Mouse (Mus musculus): ENCODE measurements around the gene Tbxas1. TPM values are rescaled to one million over a fixed set of nuclear protein-coding genes. Genes with fewer than 3 reads are reported as not detected.

Tbxas1 gene
- polyA plus RNA-seq, 1 experiment from 2014 or later, result 1.9 TPM

DNA sequence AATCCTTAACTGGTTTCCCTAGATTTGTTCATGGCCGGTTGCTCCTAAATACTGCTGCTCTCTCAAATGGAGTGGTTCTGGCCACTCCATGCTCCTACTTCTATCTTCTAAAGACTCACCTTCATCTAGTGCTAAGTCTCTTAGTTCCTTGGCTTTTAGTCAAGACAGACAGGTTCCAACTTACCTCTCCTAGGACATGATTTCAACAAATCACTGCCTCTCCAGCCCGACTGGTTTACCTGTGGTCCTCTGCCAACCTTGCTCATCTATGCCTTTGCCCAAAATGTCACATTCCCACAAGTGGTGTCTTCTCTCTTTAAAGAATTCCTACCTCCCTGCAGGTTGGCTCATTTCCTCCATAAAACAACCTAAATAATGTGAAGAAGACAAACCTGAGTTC is 2.5 kb downstream of the Tbxas1 start:
- 0 out of 2 replicates have a peak, but pooled peaks cover 5% of the 10 kb centered on the region for H3K27me3 ChIP-seq
- no peak overlapping the region for H3K27ac ChIP-seq
- peaks cover 24% of the 10 kb centered on the region for H3K4me1 ChIP-seq
- WGBS, result 83% methylated on average over 2 of the region's 2 CpGs
- H3K36me3 ChIP-seq, result no peaks in the 10 kb centered on the region
- H3K9ac ChIP-seq, result no peak overlapping the region
- ATAC-seq (ENCODE audit: low FRiP score, low read depth), result no peak
- H3K4me2 ChIP-seq (replicated peaks), result no peak overlapping the region
- no peak overlapping the region for H3K4me3 ChIP-seq
- no peaks in the 10 kb centered on the region for H3K9me3 ChIP-seq

- H3K36me3 ChIP-seq, result no peaks in the 10 kb centered on the region
- H3K9me3 ChIP-seq, result no peaks in the 10 kb centered on the region
- 67% methylated on average over 2 of the region's 2 CpGs for WGBS
- no peak overlapping the region for H3K4me2 ChIP-seq (replicated peaks)
- no peak for ATAC-seq (ENCODE audit: low FRiP score, low read depth)
- no peak overlapping the region for H3K4me3 ChIP-seq
- no peak overlapping the region for H3K9ac ChIP-seq
- no peak overlapping the region for H3K27ac ChIP-seq
- H3K27me3 ChIP-seq, result 0 out of 2 replicates have a peak, but pooled peaks cover 5% of the 10 kb centered on the region
- H3K4me1 ChIP-seq, result peaks cover 22% of the 10 kb centered on the region
Observed at GRCm38 (mm10) chr6:38881468-38881867, 6.3 kb downstream of the Tbxas1 start.

- no peak overlapping the region for H3K27ac ChIP-seq
- H3K4me2 ChIP-seq (replicated peaks), result no peak overlapping the region
- WGBS, result 54% methylated on average over 6 of the region's 6 CpGs
- peaks cover 21% of the 10 kb centered on the region for H3K4me1 ChIP-seq
- no peaks in the 10 kb centered on the region for H3K9me3 ChIP-seq
- no peak for ATAC-seq (ENCODE audit: low FRiP score, low read depth)
- H3K4me3 ChIP-seq, result no peak overlapping the region
- H3K27me3 ChIP-seq, result 0 out of 2 replicates have a peak, but pooled peaks cover 5% of the 10 kb centered on the region
- H3K36me3 ChIP-seq, result no peaks in the 10 kb centered on the region
- H3K9ac ChIP-seq, result no peak overlapping the region
Observed at GRCm38 (mm10) chr6:38881975-38882374, 6.8 kb downstream of the Tbxas1 start.

GRCm38 (mm10) chr6:38882728-38883171 is 7.5 kb downstream of the Tbxas1 start:
- H3K27ac ChIP-seq, result 0 out of 2 replicates have a peak overlapping the region, but pooled peaks have one; percentile 44
- H3K27me3 ChIP-seq, result 0 out of 2 replicates have a peak, but pooled peaks cover 5% of the 10 kb centered on the region
- no peak overlapping the region for H3K4me3 ChIP-seq
- 46% methylated on average over 6 of the region's 6 CpGs for WGBS
- peaks cover 16% of the 10 kb centered on the region for H3K4me1 ChIP-seq
- 0 out of 2 replicates have a peak overlapping the region, but pooled peaks have one; percentile 13 for H3K9ac ChIP-seq
- no peaks in the 10 kb centered on the region for H3K36me3 ChIP-seq
- no peak overlapping the region for H3K4me2 ChIP-seq (replicated peaks)
- ATAC-seq (ENCODE audit: low FRiP score, low read depth), result peak; percentile 28; the same call in 1 of the 2 replicates
- no peaks in the 10 kb centered on the region for H3K9me3 ChIP-seq

GRCm38 (mm10) chr6:38884482-38884881 is 9.3 kb downstream of the Tbxas1 start:
- H3K9me3 ChIP-seq, result no peaks in the 10 kb centered on the region
- peaks cover 16% of the 10 kb centered on the region for H3K4me1 ChIP-seq
- WGBS, result 62% methylated on average over 3 of the region's 3 CpGs
- H3K27me3 ChIP-seq, result 0 out of 2 replicates have a peak, but pooled peaks cover 5% of the 10 kb centered on the region
- H3K27ac ChIP-seq, result no peak overlapping the region
- H3K4me3 ChIP-seq, result no peak overlapping the region
- H3K36me3 ChIP-seq, result no peaks in the 10 kb centered on the region
- H3K4me2 ChIP-seq (replicated peaks), result no peak overlapping the region
- no peak overlapping the region for H3K9ac ChIP-seq
- ATAC-seq (ENCODE audit: low FRiP score, low read depth), result no peak

GRCm38 (mm10) chr6:38885132-38885531 is 9.9 kb downstream of the Tbxas1 start:
- no peak overlapping the region for H3K9ac ChIP-seq
- H3K27me3 ChIP-seq, result 0 out of 2 replicates have a peak, but pooled peaks cover 5% of the 10 kb centered on the region
- no peaks in the 10 kb centered on the region for H3K9me3 ChIP-seq
- ATAC-seq (ENCODE audit: low FRiP score, low read depth), result no peak
- no peak overlapping the region for H3K4me3 ChIP-seq
- WGBS, result 73% methylated on average over 1 of the region's 1 CpGs
- H3K4me2 ChIP-seq (replicated peaks), result no peak overlapping the region
- H3K4me1 ChIP-seq, result peaks cover 16% of the 10 kb centered on the region
- H3K27ac ChIP-seq, result no peak overlapping the region
- H3K36me3 ChIP-seq, result no peaks in the 10 kb centered on the region

DNA sequence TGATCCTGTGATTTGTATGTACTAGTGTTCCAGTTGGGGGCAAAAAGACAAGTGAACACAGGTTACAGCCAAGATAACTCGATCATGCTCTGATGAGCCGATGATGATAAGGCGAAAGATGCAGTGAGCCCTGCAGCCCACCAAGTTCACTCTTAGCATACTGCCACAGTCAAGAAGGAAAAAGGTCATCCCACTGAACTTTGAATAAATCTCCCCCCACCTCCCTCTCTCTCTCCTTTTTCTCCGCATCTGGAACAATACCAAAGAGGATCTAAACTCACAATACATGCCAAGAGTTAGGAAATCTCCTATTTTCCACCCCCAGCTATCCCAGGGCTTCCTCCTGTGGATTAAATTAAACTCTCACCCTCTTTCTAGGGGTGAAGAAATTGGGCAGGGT is 12.2 kb downstream of the Tbxas1 start:
- Histone ChIP-seq H3K27ac (no peak overlapping the region), H3K4me1 (peaks cover 12% of the 10 kb centered on the region), H3K4me2 (replicated peaks) (no peak overlapping the region), H3K36me3 (no peaks in the 10 kb centered on the region), H3K9me3 (no peaks in the 10 kb centered on the region), H3K9ac (no peak overlapping the region), H3K27me3 (no peaks in the 10 kb centered on the region), H3K4me3 (no peak overlapping the region)
- WGBS, result 88% methylated on average over 4 of the region's 4 CpGs
- ATAC-seq (ENCODE audit: low FRiP score, low read depth), result no peak

- Histone ChIP-seq H3K9me3 (no peaks in the 10 kb centered on the region), H3K9ac (no peak overlapping the region), H3K27me3 (no peaks in the 10 kb centered on the region), H3K4me2 (replicated peaks) (no peak overlapping the region), H3K4me1 (no peaks in the 10 kb centered on the region), H3K36me3 (no peaks in the 10 kb centered on the region), H3K4me3 (no peak overlapping the region), H3K27ac (no peak overlapping the region)
- 75% methylated on average over 6 of the region's 6 CpGs for WGBS
- no peak for ATAC-seq (ENCODE audit: low FRiP score, low read depth)
Observed at GRCm38 (mm10) chr6:38889156-38889555, 14.0 kb downstream of the Tbxas1 start.

- Histone ChIP-seq H3K36me3 (no peaks in the 10 kb centered on the region), H3K4me1 (no peaks in the 10 kb centered on the region), H3K27ac (no peak overlapping the region), H3K27me3 (no peaks in the 10 kb centered on the region), H3K9ac (no peak overlapping the region), H3K4me2 (replicated peaks) (no peak overlapping the region), H3K9me3 (no peaks in the 10 kb centered on the region), H3K4me3 (no peak overlapping the region)
- ATAC-seq (ENCODE audit: low FRiP score, low read depth), result no peak
- WGBS, result 71% methylated on average over 2 of the region's 2 CpGs
Observed at GRCm38 (mm10) chr6:38892017-38892416, 16.8 kb downstream of the Tbxas1 start.

DNA sequence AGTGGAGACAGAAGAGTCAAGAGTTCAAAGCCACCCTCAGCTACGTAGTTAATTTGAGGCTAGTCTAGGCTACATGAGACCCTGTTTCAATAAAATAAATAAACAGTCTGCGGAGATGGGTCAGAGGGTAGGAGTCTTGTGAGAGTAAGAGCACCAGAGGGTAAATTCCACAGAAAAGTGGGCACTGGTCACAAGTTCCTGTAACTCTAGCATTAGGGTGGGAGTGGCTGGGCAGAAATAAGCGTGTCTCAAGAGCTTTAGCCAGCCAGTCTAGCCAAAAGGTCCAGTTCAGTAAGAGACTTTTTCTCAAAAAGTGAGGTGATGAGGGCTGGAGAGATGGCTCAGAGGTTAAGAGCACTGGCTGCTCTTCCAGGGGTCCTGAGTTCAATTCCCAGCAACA is 18.4 kb downstream of the Tbxas1 start:
- no peak overlapping the region for H3K4me3 ChIP-seq
- ATAC-seq (ENCODE audit: low FRiP score, low read depth), result no peak
- H3K4me2 ChIP-seq (replicated peaks), result no peak overlapping the region
- H3K4me1 ChIP-seq, result no peaks in the 10 kb centered on the region
- no peak overlapping the region for H3K9ac ChIP-seq
- H3K27ac ChIP-seq, result no peak overlapping the region
- no peaks in the 10 kb centered on the region for H3K9me3 ChIP-seq
- 63% methylated on average over 3 of the region's 3 CpGs for WGBS
- H3K36me3 ChIP-seq, result no peaks in the 10 kb centered on the region
- no peaks in the 10 kb centered on the region for H3K27me3 ChIP-seq

DNA sequence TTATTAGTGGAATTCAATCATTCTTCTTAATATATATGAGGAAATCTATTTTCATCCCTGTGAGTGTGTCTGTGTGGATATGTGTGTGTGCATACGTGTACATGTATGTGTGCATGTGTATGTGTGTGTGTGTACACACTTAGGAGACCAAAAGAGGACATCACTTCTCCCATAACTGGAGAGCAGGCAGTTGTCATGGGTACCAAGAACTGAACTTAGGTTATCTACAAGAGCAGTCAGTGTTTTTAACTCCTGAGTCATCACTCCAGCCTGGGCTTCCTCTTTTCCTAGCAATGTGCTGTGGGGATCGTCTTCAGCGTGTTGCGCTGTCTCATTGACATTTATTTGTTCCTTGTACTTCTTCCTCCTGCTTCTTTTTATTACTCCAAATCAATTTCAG is 24.9 kb downstream of the Tbxas1 start:
- no peaks in the 10 kb centered on the region for H3K36me3 ChIP-seq
- no peaks in the 10 kb centered on the region for H3K4me1 ChIP-seq
- no peak overlapping the region for H3K4me3 ChIP-seq
- no peaks in the 10 kb centered on the region for H3K9me3 ChIP-seq
- WGBS, result 93% methylated on average over 4 of the region's 4 CpGs
- ATAC-seq (ENCODE audit: low FRiP score, low read depth), result no peak
- no peak overlapping the region for H3K9ac ChIP-seq
- H3K4me2 ChIP-seq (replicated peaks), result no peak overlapping the region
- no peak overlapping the region for H3K27ac ChIP-seq
- H3K27me3 ChIP-seq, result no peaks in the 10 kb centered on the region

GRCm38 (mm10) chr6:38900479-38901126 is 25.4 kb downstream of the Tbxas1 start:
- Histone ChIP-seq H3K27ac (no peak overlapping the region), H3K9me3 (no peaks in the 10 kb centered on the region), H3K27me3 (no peaks in the 10 kb centered on the region), H3K4me1 (0 out of 2 replicates have a peak, but pooled peaks cover under 1% of the 10 kb centered on the region), H3K4me2 (replicated peaks) (no peak overlapping the region), H3K4me3 (no peak overlapping the region), H3K9ac (no peak overlapping the region), H3K36me3 (no peaks in the 10 kb centered on the region)
- WGBS, result 91% methylated on average over 4 of the region's 4 CpGs
- ATAC-seq (ENCODE audit: low FRiP score, low read depth), result no peak

- no peak for ATAC-seq (ENCODE audit: low FRiP score, low read depth)
- Histone ChIP-seq H3K4me3 (no peak overlapping the region), H3K27ac (no peak overlapping the region), H3K36me3 (no peaks in the 10 kb centered on the region), H3K4me1 (0 out of 2 replicates have a peak, but pooled peaks cover 3% of the 10 kb centered on the region), H3K9me3 (no peaks in the 10 kb centered on the region), H3K27me3 (no peaks in the 10 kb centered on the region), H3K9ac (no peak overlapping the region), H3K4me2 (replicated peaks) (no peak overlapping the region)
- 82% methylated on average over 4 of the region's 4 CpGs for WGBS
Observed at GRCm38 (mm10) chr6:38901152-38901551, 25.9 kb downstream of the Tbxas1 start.

Measured in limb, embryonic 13.5 days (tissue).